Mouse (Mus musculus) cerebellum, adult 2 months (tissue): ENCODE results near the gene Bdkrb2.

Experiments
- CTCF ChIP-seq: fragments of 200-500 bp; IDR thresholded peaks from 2 replicates; pipeline ENCODE4 v1.5.1; 2011; ENCODE audit warnings: low read depth, mild to moderate bottlenecking, control low read depth, low read length, moderate library complexity, borderline replicate concordance; ENCODE audit not compliant: insufficient read depth
- POLR2A ChIP-seq: fragments of 200-500 bp; IDR thresholded peaks from 2 replicates; pipeline ENCODE4 v1.6.1; 2011; ENCODE audit warnings: low read length, control low read depth, borderline replicate concordance; ENCODE audit not compliant: insufficient read depth

- TF ChIP-seq CTCF (no peak), POLR2A (no peak)
These were observed 33.5 kb upstream of the Bdkrb2 start for GRCm38 (mm10) chr12:105529545-105529944.
